Mouse (Mus musculus): Measurements from ENCODE around the gene Dmc1. TPM values are rescaled to one million over a fixed set of nuclear protein-coding genes. Genes with fewer than 3 reads are reported as not detected.

Dmc1 gene
- polyA plus RNA-seq, 1 experiment from 2014 or later: 1.8 TPM

DNA sequence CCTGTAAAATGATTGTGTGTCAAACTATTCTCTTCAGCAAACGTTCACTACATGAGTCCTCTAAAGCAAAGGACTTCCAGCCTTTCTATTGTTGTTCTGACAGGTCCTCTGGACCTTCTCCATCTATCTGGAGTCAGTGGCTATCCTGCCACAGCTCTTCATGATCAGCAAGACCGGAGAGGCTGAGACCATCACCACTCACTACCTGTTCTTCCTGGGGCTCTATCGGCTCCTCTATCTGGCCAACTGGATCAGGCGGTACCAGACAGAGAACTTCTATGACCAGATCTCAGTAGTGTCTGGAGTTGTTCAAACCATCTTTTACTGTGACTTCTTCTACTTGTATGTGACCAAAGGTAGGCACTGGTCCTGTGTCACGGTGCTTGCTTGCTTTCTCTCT, 79.3 kb downstream of the Dmc1 start:
- no peaks in the 10 kb centered on the region for H3K27me3 ChIP-seq (ENCODE audit: control insufficient read depth, insufficient read depth, low read length)
- no peak overlapping the region for H3K9ac ChIP-seq (ENCODE audit: low read length)
- WGBS: 77% methylated on average over 5 of the region's 5 CpGs
- no peak overlapping the region for H3K27ac ChIP-seq (replicated peaks in 1 of 2; ENCODE audit: control insufficient read depth in 1 of 2, insufficient read depth in 1 of 2, low read depth in 2 of 2, low read length in 2 of 2)
- H3K9me3 ChIP-seq (ENCODE audit: control insufficient read depth, low read length): no peaks in the 10 kb centered on the region
- no peak for ATAC-seq (ENCODE audit: insufficient number of reproducible peaks, insufficient read depth, low FRiP score, low read depth)
- H3K4me2 ChIP-seq (ENCODE audit: low read length): no peak overlapping the region
- H3K4me1 ChIP-seq (ENCODE audit: control insufficient read depth in 2 of 2, insufficient read depth in 2 of 2, low read length in 2 of 2): no peaks in the 10 kb centered on the region
- no peak overlapping the region for H3K4me3 ChIP-seq (ENCODE audit: control insufficient read depth in 1 of 2, insufficient read depth in 1 of 2, low read depth in 1 of 2, low read length in 2 of 2)
- H3K36me3 ChIP-seq (ENCODE audit: control insufficient read depth, insufficient read depth, low read length): peaks cover 80% of the 10 kb centered on the region

DNA sequence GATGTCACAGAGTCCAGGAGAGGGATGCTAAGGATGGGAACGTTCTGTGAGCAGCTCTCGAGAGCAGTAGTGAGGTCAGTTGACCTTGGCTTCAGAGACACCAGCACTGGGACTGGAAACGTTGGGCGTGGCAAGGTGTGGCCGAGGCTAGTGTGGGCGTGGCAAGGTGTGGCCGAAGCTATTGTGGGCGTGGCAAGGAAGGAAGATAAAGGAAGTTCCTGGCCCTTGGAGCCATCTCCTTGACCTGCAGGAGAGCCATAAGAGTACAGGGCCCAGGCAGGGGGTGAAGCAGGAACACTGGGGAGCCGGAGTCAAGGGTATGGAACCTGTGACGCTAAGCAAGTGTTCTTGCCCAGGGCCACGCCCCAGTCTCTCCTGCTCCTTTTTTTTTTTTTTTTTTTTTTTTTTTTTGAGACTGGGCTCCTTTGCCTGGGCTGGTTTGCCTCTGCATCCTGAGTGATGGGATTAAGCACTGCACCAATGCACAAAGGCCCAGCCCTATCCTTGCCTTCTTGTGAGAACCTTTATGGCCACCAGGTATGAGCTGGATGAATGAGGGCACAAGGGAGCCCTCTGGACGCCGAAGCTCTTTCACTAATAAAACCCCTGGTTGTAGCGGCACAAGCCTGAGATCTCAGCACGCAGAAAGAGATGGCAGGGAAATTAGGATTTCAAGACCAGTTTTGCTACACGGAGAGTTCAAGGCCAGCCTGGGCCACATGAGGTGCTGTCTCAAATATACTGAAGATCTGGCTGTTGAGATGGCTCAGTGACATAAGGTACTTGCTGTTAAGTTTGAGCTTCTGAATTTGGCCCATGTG, 85.3 kb downstream of the Dmc1 start:
- Histone ChIP-seq H3K27me3 (ENCODE audit: control insufficient read depth, insufficient read depth, low read length) (peaks cover 7% of the 10 kb centered on the region), H3K9me3 (ENCODE audit: control insufficient read depth, low read length) (no peaks in the 10 kb centered on the region), H3K4me2 (ENCODE audit: low read length) (no peak overlapping the region), H3K36me3 (ENCODE audit: control insufficient read depth, insufficient read depth, low read length) (peaks cover 23% of the 10 kb centered on the region), H3K27ac (replicated peaks in 1 of 2; ENCODE audit: control insufficient read depth in 1 of 2, insufficient read depth in 1 of 2, low read depth in 2 of 2, low read length in 2 of 2) (no peak overlapping the region), H3K4me3 (ENCODE audit: control insufficient read depth in 1 of 2, insufficient read depth in 1 of 2, low read depth in 1 of 2, low read length in 2 of 2) (no peak overlapping the region), H3K4me1 (ENCODE audit: control insufficient read depth in 2 of 2, insufficient read depth in 2 of 2, low read length in 2 of 2) (peaks cover 18 to 24% of the 10 kb centered on the region in 2 experiments; a peak in 3 of 4 replicates), H3K9ac (ENCODE audit: low read length) (no peak overlapping the region)
- ATAC-seq (ENCODE audit: insufficient number of reproducible peaks, insufficient read depth, low FRiP score, low read depth): no peak
- 51% methylated on average over 16 of the region's 16 CpGs for WGBS

DNA sequence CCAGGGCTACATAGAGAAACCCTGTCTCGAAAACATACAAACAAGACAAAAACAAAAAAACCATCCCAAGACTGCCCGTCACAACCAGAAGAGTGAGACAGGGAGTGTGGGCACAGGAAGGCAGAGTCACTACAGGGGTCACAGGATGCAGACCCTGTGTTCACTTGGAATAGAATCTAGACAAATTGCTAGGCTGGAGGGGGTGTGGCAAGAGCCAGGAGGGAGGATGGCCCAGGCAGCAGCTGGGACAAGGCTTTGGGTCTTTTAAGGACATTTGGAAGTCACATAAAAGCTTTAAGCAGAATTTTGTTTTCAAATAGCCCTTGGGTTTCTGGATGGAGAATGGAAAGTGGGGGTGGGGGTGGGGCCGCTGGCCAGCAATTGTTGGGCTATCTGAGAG, 86.3 kb downstream of the Dmc1 start:
- Histone ChIP-seq H3K27me3 (ENCODE audit: control insufficient read depth, insufficient read depth, low read length) (peaks cover 17% of the 10 kb centered on the region), H3K4me1 (ENCODE audit: control insufficient read depth in 2 of 2, insufficient read depth in 2 of 2, low read length in 2 of 2) (peaks cover 18 to 27% of the 10 kb centered on the region in 2 experiments; a peak in 3 of 4 replicates), H3K27ac (replicated peaks in 1 of 2; ENCODE audit: control insufficient read depth in 1 of 2, insufficient read depth in 1 of 2, low read depth in 2 of 2, low read length in 2 of 2) (no peak overlapping the region), H3K36me3 (ENCODE audit: control insufficient read depth, insufficient read depth, low read length) (peaks cover 12% of the 10 kb centered on the region), H3K4me3 (ENCODE audit: control insufficient read depth in 1 of 2, insufficient read depth in 1 of 2, low read depth in 1 of 2, low read length in 2 of 2) (no peak overlapping the region), H3K9ac (ENCODE audit: low read length) (no peak overlapping the region), H3K4me2 (ENCODE audit: low read length) (no peak overlapping the region), H3K9me3 (ENCODE audit: control insufficient read depth, low read length) (no peaks in the 10 kb centered on the region)
- WGBS: 77% methylated on average over 3 of the region's 3 CpGs
- no peak for ATAC-seq (ENCODE audit: insufficient number of reproducible peaks, insufficient read depth, low FRiP score, low read depth)

DNA sequence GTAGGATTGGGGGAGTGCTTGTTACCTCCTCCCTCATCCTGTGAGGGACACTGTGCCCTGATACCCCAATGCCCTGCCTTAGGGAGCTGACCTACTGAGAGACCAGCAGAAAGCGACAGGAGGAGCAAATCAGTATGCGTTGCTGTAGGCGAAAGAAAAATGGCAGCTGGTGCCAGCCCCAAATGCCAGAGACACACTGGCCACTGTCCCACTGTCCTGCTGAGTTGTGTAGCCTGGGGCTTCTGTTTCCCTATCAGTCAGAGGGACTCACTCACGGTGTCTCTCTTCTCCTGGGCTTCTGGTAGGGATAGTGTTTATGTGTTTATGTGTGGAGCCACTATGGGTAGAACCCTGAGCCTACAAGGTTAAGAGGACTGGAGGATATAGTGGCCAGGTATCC, 87.2 kb downstream of the Dmc1 start:
- Histone ChIP-seq H3K27me3 (ENCODE audit: control insufficient read depth, insufficient read depth, low read length) (peaks cover 21% of the 10 kb centered on the region), H3K4me2 (ENCODE audit: low read length) (peak overlapping the region; percentile 70), H3K9me3 (ENCODE audit: control insufficient read depth, low read length) (no peaks in the 10 kb centered on the region), H3K27ac (replicated peaks in 1 of 2; ENCODE audit: control insufficient read depth in 1 of 2, insufficient read depth in 1 of 2, low read depth in 2 of 2, low read length in 2 of 2) (no peak overlapping the region), H3K4me3 (ENCODE audit: control insufficient read depth in 1 of 2, insufficient read depth in 1 of 2, low read depth in 1 of 2, low read length in 2 of 2) (peak overlapping the region; percentile 64 to 71; a peak in 3 of 4 replicates), H3K4me1 (ENCODE audit: control insufficient read depth in 2 of 2, insufficient read depth in 2 of 2, low read length in 2 of 2) (peaks cover 18 to 27% of the 10 kb centered on the region in 2 experiments; a peak in 3 of 4 replicates), H3K9ac (ENCODE audit: low read length) (no peak overlapping the region), H3K36me3 (ENCODE audit: control insufficient read depth, insufficient read depth, low read length) (peaks cover 4% of the 10 kb centered on the region)
- WGBS: 77% methylated on average over 4 of the region's 4 CpGs
- ATAC-seq (ENCODE audit: insufficient number of reproducible peaks, insufficient read depth, low FRiP score, low read depth): no peak

DNA sequence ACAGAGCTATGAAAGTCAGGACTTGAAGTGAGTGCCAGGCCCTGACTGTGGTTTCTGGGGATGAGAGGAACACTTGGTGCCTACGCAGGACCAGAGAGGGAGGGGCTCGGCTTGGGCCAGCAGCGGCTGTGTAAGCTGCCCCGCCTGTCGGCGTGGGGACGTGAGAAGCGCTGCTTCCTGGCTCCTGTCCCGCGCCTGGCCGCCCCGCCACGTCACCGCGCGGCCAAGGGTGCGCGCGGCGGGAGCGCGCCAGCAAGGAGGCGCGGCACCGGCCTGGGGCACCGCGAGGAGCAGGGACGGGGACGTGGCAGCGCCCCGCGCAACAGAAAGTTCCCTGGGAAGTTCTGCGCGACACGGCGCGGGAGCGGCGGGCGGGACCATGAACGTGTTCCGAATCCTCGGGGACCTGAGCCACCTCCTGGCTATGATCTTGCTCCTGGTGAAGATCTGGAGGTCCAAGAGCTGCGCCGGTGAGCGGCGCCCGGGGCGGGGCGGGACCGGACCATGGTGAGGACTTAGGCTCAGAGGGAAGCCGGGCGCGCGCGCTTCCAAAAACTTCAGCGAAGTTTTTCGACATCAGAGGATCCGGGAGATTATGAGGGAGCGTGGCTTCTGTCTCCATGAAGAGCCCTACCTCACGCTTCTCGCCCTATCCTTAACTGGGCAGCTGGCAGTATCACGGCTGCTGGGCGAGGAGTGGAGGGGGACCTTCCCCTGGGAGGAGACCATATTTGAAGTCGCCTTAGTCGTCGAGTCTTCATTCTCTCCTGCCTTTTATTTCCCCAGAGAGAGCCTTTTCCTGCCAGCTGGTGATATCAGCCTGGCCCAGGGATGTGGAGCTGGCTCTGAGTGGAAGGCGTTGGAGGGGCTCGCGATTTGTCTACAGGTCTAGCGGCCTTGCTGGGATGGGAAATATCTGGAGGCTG, 88.5 kb downstream of the Dmc1 start, which contains the start of gene Kdelr3:
Kdelr3 (plus strand) TSS at position 241 of the 926 bp plus-strand sequence.
- Histone ChIP-seq H3K27ac (replicated peaks in 1 of 2; ENCODE audit: control insufficient read depth in 1 of 2, insufficient read depth in 1 of 2, low read depth in 2 of 2, low read length in 2 of 2) (peak within 1 kb of the TSS; percentile 2 to 11; a peak in 3 of 4 replicates), H3K4me3 (ENCODE audit: control insufficient read depth in 1 of 2, insufficient read depth in 1 of 2, low read depth in 1 of 2, low read length in 2 of 2) (peak within 1 kb of the TSS; percentile 64 to 71), H3K27me3 (ENCODE audit: control insufficient read depth, insufficient read depth, low read length) (peaks cover 28% of the 10 kb centered on the region), H3K9ac (ENCODE audit: low read length) (peak within 1 kb of the TSS; percentile 71), H3K9me3 (ENCODE audit: control insufficient read depth, low read length) (no peaks in the 10 kb centered on the region), H3K4me1 (ENCODE audit: control insufficient read depth in 2 of 2, insufficient read depth in 2 of 2, low read length in 2 of 2) (peaks cover 22 to 31% of the 10 kb centered on the region in 2 experiments), H3K4me2 (ENCODE audit: low read length) (peak within 1 kb of the TSS; percentile 70), H3K36me3 (ENCODE audit: control insufficient read depth, insufficient read depth, low read length) (no peaks in the 10 kb centered on the region)
- peak; percentile 75 for ATAC-seq (ENCODE audit: insufficient number of reproducible peaks, insufficient read depth, low FRiP score, low read depth)
- WGBS: under 1% methylated on average over 55 of the region's 71 CpGs

DNA sequence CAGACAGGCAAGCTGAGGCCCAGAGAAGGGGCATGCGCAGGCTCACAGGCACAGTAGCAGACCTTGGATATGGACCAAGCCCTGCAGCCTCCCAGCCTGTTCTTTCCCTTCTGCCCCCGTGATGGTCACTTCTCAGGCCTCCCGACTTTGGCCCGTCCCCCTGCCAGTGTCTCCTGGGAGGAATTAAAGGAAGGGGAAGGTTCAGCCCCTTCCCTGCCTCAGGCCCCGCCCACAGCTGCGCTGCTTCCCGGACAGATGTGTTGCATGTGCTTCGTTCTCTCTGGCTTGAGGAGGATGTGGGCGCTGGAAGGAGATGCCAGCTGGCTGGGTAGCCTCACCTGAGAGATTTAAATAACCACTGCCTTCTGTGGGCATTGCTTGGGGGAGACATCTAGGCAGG, 91.0 kb downstream of the Dmc1 start:
- ATAC-seq (ENCODE audit: insufficient number of reproducible peaks, insufficient read depth, low FRiP score, low read depth): no peak
- Histone ChIP-seq H3K9me3 (ENCODE audit: control insufficient read depth, low read length) (no peaks in the 10 kb centered on the region), H3K4me3 (ENCODE audit: control insufficient read depth in 1 of 2, insufficient read depth in 1 of 2, low read depth in 1 of 2, low read length in 2 of 2) (no peak overlapping the region), H3K27ac (replicated peaks in 1 of 2; ENCODE audit: control insufficient read depth in 1 of 2, insufficient read depth in 1 of 2, low read depth in 2 of 2, low read length in 2 of 2) (no peak overlapping the region), H3K36me3 (ENCODE audit: control insufficient read depth, insufficient read depth, low read length) (no peaks in the 10 kb centered on the region), H3K4me2 (ENCODE audit: low read length) (no peak overlapping the region), H3K27me3 (ENCODE audit: control insufficient read depth, insufficient read depth, low read length) (peaks cover 46% of the 10 kb centered on the region), H3K9ac (ENCODE audit: low read length) (no peak overlapping the region), H3K4me1 (ENCODE audit: control insufficient read depth in 2 of 2, insufficient read depth in 2 of 2, low read length in 2 of 2) (peaks cover 37% of the 10 kb centered on the region in 2 experiments)
- WGBS: 17% methylated on average over 9 of the region's 9 CpGs

DNA sequence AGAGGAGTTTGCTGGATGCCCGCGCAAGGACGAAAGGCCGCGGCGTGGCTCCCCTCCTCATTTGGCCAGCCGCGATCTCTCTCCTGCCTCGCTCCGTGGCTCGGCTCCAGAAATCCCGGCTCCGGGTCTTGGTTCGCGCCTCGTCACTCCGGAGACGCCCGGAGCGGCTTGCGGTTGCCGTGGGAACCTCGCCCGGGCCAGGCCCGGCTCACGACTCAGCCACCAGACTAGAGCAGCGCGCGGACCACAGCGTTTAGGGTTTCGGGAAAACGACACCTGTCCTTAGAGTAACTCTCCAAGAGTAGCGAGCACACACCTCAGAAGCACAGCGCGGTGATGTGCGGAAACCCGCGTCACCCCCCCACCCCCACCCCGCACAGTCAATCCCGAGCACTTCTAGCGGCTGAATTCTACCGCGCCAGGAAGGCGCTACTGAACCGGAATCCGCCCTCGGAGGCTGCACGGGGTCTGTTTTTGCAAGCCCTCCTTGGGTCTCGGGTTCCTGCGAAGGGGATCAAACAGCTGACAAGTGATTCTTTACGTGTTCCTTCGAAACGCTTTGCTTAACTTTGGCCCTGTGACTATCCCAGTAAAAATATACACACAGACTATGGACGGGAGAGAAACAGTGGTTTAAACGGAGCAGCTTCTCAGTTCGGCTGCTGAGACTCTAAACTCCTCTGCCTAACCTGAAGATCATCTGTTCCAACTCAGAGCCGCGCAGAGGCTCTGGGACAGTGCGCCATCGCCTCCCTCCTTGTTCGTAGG, 93.2 kb downstream of the Dmc1 start:
- peak overlapping the region; percentile 60 for H3K9ac ChIP-seq (ENCODE audit: low read length)
- H3K36me3 ChIP-seq (ENCODE audit: control insufficient read depth, insufficient read depth, low read length): no peaks in the 10 kb centered on the region
- H3K4me1 ChIP-seq (ENCODE audit: control insufficient read depth in 2 of 2, insufficient read depth in 2 of 2, low read length in 2 of 2): peaks cover 19 to 24% of the 10 kb centered on the region in 2 experiments
- peak; percentile 32; the same call in 1 of the 2 replicates for ATAC-seq (ENCODE audit: insufficient number of reproducible peaks, insufficient read depth, low FRiP score, low read depth)
- H3K4me2 ChIP-seq (ENCODE audit: low read length): peak overlapping the region; percentile 82
- peaks cover 64% of the 10 kb centered on the region for H3K27me3 ChIP-seq (ENCODE audit: control insufficient read depth, insufficient read depth, low read length)
- WGBS: 5% methylated on average over 61 of the region's 61 CpGs
- H3K4me3 ChIP-seq (ENCODE audit: control insufficient read depth in 1 of 2, insufficient read depth in 1 of 2, low read depth in 1 of 2, low read length in 2 of 2): peak overlapping the region; percentile 43 to 44
- no peak overlapping the region for H3K27ac ChIP-seq (replicated peaks in 1 of 2; ENCODE audit: control insufficient read depth in 1 of 2, insufficient read depth in 1 of 2, low read depth in 2 of 2, low read length in 2 of 2)
- H3K9me3 ChIP-seq (ENCODE audit: control insufficient read depth, low read length): no peaks in the 10 kb centered on the region

Data from heart, embryonic 14.5 days (tissue).